In genomic region chr4:154312143-154312812, GRCm38 (mm10) we compare ENCODE assay signal across 13 mouse cellular contexts. TPM values are rescaled to one million over a fixed set of nuclear protein-coding genes. Genes with fewer than 3 reads are reported as not detected.
DNase-seq lines count a peak whose midpoint lies in the region; ATAC-seq lines count a peak whose summit lies in the region.
"Had no signal": no experiment of that assay in that cellular context is flagged by ENCODE, and none has a peak within 500 bp of the region (broad histone marks: within the 10 kb centered on the region; RNA-seq: fewer than 3 reads in every experiment).

No protein-coding gene starts in this region.

- no peak overlapping the region for H3K4me2 ChIP-seq in forebrain, embryonic 16.5 days (ENCODE audit: low read length)
- H3K4me2 ChIP-seq in limb, embryonic 13.5 days (replicated peaks), result 0 out of 2 replicates have a peak overlapping the region, but pooled peaks have one; percentile 7
- H3K4me2 ChIP-seq: heart, embryonic 12.5 days had no signal

- H3K4me3 ChIP-seq in megakaryocyte, embryonic 14.5 days (replicated peaks), result peak overlapping the region; percentile 35
- H3K4me3 ChIP-seq in forebrain, embryonic 16.5 days (replicated peaks; ENCODE audit: low read length), result no peak overlapping the region
- H3K4me3 ChIP-seq in limb, embryonic 13.5 days, result no peak overlapping the region
- H3K4me3 ChIP-seq: heart, embryonic 12.5 days had no signal

- H3K9me3 ChIP-seq in megakaryocyte, embryonic 14.5 days, result no peaks in the 10 kb centered on the region
- no peaks in the 10 kb centered on the region for H3K9me3 ChIP-seq in forebrain, embryonic 16.5 days (ENCODE audit: control insufficient read depth, low read length)
- no peaks in the 10 kb centered on the region for H3K9me3 ChIP-seq in limb, embryonic 13.5 days

- H3K27me3 ChIP-seq in megakaryocyte, embryonic 14.5 days (replicated peaks), result peaks cover 14% of the 10 kb centered on the region
- no peaks in the 10 kb centered on the region for H3K27me3 ChIP-seq in forebrain, embryonic 16.5 days (replicated peaks; ENCODE audit: control insufficient read depth, insufficient read depth, low read length)
- no peaks in the 10 kb centered on the region for H3K27me3 ChIP-seq in limb, embryonic 13.5 days

- peaks cover 6% of the 10 kb centered on the region; the same call in 1 of the 2 replicates for H3K4me1 ChIP-seq in megakaryocyte, embryonic 14.5 days
- no peaks in the 10 kb centered on the region for H3K4me1 ChIP-seq in forebrain, embryonic 16.5 days (replicated peaks; ENCODE audit: control insufficient read depth, insufficient read depth, low read length)
- peaks cover 21% of the 10 kb centered on the region for H3K4me1 ChIP-seq in limb, embryonic 13.5 days
- H3K4me1 ChIP-seq: heart, embryonic 12.5 days had no signal

- WGBS in forebrain, embryonic 16.5 days, result 87% methylated on average over 2 of the region's 2 CpGs
- WGBS in limb, embryonic 13.5 days, result 79% methylated on average over 2 of the region's 2 CpGs

- no peaks in the 10 kb centered on the region for H3K36me3 ChIP-seq in megakaryocyte, embryonic 14.5 days (replicated peaks; ENCODE audit: low read length)
- H3K36me3 ChIP-seq in forebrain, embryonic 16.5 days (ENCODE audit: control insufficient read depth, insufficient read depth), result no peaks in the 10 kb centered on the region
- H3K36me3 ChIP-seq in limb, embryonic 13.5 days, result peaks cover 3% of the 10 kb centered on the region
- H3K36me3 ChIP-seq: heart, embryonic 12.5 days had no signal

- no peak for DNase-seq in retina, embryonic 14.5 days (ENCODE audit: low spot score)
- no peak for DNase-seq in thymus, postnatal 10 days (ENCODE audit: low spot score in 2 of 2)
- no peak for DNase-seq in cerebellum, postnatal 10 days
- DNase-seq: adrenal gland, adult 2 months; lung, adult 2 months; spleen, adult 18-20 months had no signal

- no peak overlapping the region for H3K9ac ChIP-seq in forebrain, embryonic 16.5 days (replicated peaks; ENCODE audit: low read depth, low read length)
- no peak overlapping the region for H3K9ac ChIP-seq in limb, embryonic 13.5 days
- H3K9ac ChIP-seq: heart, embryonic 12.5 days had no signal

- ATAC-seq in megakaryocyte, adult 5-6 weeks (ENCODE audit: poor library complexity, severe bottlenecking), result no peak
- ATAC-seq in forebrain, embryonic 16.5 days, result 0 out of 2 replicates have a peak, but pooled peaks have one; percentile 24
- ATAC-seq in limb, embryonic 13.5 days (ENCODE audit: low FRiP score, low read depth), result no peak
- ATAC-seq: CD4-positive, CD25-positive, alpha-beta regulatory T cell, adult 4 months had no signal

- H3K27ac ChIP-seq in forebrain, embryonic 16.5 days (ENCODE audit: low read length), result peak overlapping the region; percentile 23; the same call in 1 of the 2 replicates
- H3K27ac ChIP-seq in limb, embryonic 13.5 days, result peak overlapping the region; percentile 85

RNA-seq across cellular contexts. Expression of gene Arhgef16, which starts 10.8 kb away (rescaled TPM):
- polyA plus RNA-seq in megakaryocyte, embryonic 14.5 days (2012; ENCODE audit: insufficient read depth, low replicate concordance), result not detected in 2 replicates
- total RNA-seq in megakaryocyte, adult 5-6 weeks (2015), result not detected in 2 replicates
- not detected in 2 replicates for total RNA-seq in megakaryocyte, adult 5-6 weeks (2017)
- polyA plus RNA-seq in forebrain, embryonic 16.5 days (2015; fragmentation: Nextera tagmentation; extraction: Ambion mirVana), result 0.51 and 0.89 TPM in 2 replicates
- polyA plus RNA-seq in limb, embryonic 13.5 days (2015; fragmentation: Nextera tagmentation; extraction: Ambion mirVana), result 4.5 and 4.6 TPM in 2 replicates

RNA-seq across cellular contexts. Expression of gene B230104I21Rik, which starts 23.6 kb away (rescaled TPM):
- not detected in 2 replicates for polyA plus RNA-seq in megakaryocyte, embryonic 14.5 days (2012; ENCODE audit: insufficient read depth, low replicate concordance)
- not detected in 2 replicates for total RNA-seq in megakaryocyte, adult 5-6 weeks (2015)
- not detected in 2 replicates for total RNA-seq in megakaryocyte, adult 5-6 weeks (2017)
- not detected in 2 replicates for polyA plus RNA-seq in forebrain, embryonic 16.5 days (2015; fragmentation: Nextera tagmentation; extraction: Ambion mirVana)
- polyA plus RNA-seq in limb, embryonic 13.5 days (2015; fragmentation: Nextera tagmentation; extraction: Ambion mirVana), result not detected in 2 replicates
- total RNA-seq: adrenal gland, adult 2 months had no signal
- polyA plus RNA-seq: adrenal gland, adult 2 months; CD4-positive, CD25-positive, alpha-beta regulatory T cell, adult 4 months; heart, embryonic 12.5 days; lung, adult 2 months; thymus, postnatal 0 days had no signal
